Mouse (Mus musculus): ENCODE results near the gene Ndufs2.

Ndufs2 gene

DNA sequence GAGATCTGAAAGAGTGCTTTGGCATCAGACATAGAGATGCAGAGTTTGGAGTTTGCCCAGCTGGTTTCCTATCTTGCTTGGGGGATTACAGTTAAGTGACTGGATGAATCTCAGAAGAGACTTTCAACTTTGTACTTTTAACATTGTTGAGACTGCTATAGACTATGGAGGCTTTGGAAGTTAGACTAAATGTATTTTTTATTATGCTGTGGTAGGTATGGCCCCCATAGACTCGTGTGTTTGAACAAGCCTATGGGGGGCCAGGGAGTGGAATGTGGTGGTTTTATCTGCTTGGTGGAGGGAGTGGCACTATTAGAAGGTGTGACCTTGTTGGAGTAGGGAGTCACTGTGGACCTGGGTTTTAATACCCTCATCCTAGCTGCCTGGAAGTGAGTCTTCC, 51.7 kb downstream of the Ndufs2 start:
- DNase-seq (ENCODE audit: low read depth, low spot score), result no peak

DNA sequence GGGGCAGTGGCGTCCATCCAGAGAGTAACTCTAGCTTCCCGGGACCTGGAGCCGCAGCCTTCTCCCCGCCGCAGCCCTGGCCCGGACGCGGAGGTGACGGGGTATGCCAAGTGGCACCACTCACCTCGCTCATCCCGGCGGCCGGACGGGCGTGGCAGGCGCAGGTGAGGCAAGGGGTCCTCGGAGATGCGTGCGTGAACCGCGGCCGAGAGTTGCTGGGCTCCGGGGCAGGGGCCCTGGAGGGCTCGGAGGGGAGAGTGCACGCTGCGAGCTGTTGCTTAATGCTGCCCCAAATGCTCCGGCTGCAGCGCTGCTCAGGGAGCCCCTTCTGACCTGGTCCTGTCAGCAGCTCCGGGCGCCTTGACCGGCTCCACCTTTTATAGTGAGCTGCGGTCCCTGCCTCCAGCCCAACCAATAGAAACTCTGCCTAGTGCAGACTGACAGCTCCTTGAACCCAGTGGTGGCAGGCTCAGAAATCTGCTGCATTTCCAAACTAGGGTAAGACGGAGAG, 55.2 kb downstream of the Ndufs2 start, which contains the start of gene Pcp4l1:
Pcp4l1 (minus strand) TSS at position 382 of the 511 bp plus-strand sequence.
- DNase-seq (ENCODE audit: low read depth, low spot score), result no peak

DNA sequence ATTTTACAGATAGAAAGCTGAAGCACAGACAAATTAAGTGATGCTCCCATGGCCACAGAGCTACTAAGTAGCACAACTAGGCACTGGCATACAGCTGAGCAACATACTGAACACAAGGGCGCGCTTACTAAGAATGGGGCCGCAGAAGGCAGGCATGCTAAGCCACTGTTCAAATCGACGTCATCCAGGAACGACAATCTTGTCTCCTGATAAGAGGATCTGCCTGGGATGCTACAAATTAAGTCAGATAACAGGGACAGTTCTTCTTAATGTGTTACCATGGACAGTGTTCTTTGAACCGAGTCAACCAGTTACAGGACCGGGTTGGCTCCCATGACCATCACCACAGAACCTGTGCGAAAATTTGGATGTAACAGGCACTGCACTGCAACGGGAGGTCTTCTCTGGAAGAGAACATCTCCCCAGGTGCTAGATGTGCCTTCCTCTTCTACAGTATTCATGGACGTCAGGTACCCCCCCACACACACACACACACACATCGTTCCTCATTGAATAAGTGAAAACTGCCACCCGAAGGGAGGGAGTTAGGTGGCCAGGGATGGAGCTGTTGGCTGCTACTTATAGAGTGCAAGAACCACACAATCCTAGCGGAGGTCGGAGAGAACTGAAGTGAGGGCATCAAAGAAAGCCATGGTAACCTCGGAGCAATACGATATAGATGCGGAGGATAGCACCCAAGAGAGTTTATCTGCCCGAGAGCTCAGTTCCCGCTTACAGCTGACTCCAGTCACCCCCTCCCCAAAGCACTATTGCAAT, 56.0 kb downstream of the Ndufs2 start:
- no peak for DNase-seq (ENCODE audit: low read depth, low spot score)

DNA sequence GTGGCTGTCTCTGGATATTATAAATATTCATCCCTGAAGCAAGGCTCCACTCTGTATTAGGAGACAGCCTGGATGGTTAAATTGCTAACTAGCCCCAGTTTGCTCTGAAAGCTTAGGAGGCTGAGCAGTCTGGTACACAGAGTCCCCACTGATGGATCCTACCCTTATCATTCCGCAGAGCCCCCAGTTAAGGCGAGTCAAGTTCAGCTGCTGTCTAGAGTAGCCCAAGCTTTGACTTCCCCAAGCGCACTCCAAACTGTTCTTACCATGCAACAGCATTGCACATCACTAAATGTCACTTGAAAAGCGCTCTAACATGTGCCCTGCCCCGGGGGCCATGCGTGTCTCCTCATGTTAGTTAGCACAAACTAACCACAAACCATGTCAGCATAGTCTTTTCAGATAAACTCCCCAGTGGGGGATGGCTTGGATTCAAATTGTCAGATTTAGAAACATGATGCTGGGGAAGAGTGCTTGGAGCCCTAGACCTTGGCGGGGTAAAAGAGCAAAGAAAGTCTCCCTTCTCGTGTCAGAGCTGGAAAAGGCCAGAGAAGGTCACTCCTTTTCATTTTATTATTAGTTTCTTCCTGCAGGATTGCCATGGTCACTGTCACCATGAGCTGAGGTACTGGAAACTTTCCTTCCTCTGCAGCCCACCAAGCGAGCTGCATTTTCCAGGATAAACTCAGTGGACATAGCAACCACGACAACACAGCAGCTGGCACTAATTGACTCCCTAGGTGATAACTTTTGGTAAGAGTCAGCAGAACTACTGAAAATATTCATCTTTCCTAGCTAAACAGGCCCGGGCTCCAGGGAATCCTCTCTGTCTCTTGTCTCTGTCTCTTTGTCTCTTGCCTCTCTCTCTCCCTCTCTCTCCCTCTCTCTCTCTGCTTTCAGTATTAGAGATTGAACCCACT, 57.0 kb downstream of the Ndufs2 start:
- DNase-seq (ENCODE audit: low read depth, low spot score), result no peak

DNA sequence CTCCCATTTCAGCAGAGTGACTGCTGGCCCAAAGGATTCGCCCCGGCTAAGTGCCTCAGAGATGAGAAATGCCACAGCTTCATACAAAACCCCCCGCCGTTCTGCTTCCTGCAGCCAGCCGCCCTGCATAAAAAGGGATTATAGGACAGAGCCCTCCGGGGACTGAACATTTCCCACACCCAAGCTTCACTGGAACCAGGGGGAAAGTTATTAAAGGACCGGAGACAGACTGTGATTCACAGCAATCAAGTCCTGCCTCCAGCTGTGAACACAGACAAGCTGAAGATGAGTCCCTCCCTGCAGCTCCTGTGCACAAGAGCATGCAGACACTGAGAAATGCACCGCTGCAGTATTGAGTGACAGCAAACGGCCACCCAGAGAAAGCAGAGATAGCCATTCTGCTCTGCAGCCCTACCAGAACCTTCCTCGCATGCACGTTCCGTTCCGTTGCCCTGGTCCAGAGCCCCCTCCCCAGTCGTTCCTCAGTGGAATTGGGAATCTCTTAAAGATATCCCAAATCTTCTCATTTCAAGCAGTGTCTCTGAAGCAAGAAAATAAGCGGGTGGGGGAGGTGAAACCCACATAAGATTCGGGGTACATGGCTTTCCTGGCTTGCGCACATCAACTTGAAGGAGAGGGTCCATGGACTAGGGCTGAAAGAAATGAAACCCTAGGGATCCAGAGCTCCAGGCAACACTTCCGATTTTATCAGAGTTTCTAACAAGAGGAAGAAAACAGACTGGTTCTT, 57.9 kb downstream of the Ndufs2 start:
- no peak for DNase-seq (ENCODE audit: low read depth, low spot score)

DNA sequence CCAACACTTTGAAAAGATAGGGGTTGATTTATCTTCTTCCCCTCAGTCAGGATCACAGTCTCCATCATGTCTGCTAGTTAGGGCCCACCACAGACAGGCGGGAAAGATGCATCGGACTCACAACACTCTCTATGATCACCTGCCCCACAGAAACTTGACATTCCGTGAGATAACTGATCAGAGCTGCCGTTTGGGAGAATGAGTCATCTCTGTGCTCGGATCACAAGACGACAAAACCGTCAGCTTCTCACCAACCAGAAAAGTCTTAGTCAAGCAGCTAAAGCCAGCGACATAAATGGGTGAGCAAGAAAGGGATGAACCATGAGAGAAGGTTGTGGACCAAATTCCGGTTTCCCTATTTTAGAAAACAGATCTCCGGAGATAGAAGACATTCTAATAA, 58.9 kb downstream of the Ndufs2 start:
- no peak for DNase-seq (ENCODE audit: low read depth, low spot score)

DNA sequence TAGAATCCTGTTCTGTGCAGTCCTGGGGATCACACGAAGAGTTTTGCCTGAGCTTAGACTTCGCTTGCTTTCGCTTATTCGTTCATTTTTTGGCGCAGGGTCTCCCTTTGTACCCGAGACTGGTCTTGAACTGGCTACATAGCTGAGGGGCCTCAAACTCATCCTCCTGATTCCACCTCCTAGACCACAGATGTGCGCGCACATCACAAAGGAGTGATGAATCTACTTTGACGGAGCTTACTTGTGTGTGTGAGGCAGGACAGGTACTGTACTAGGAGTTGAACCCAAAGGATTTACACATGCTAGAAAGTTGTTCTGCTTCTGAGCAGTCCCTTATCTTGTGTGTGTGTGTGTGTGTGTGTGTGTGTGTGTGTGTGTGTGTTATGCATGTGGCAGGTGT, 60.4 kb downstream of the Ndufs2 start:
- DNase-seq (ENCODE audit: low read depth, low spot score), result no peak

DNA sequence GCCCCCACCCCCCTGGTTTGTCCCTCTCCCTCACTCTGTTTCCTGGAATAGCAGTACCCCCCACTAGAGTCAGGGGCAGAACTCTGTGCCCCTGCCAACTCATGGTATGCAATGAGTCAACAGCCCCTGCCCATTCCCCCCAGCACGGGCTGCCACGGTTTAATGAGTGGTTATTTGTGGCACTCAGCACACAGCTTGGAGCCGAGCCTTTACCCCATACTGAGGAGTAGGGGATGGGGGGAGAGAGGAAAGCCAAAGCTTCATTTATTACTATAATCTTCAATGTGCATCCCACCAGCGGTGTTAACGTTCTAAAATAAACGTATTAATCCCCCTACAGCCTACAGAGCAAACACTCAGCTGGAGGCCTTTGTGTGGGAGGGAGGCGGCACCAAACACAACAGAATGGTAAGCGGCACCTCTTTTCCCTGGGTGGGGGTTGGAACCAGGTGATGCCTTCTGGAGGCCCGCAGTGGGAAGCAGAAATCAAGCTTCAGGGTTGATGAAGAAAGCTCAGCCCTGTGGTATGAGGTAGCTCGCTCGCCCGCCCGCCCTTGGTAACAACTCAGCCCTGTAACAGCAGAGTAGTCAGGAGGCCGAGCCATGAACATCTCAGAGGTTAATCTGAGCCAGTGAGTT, 61.6 kb downstream of the Ndufs2 start:
- no peak for DNase-seq (ENCODE audit: low read depth, low spot score)

DNA sequence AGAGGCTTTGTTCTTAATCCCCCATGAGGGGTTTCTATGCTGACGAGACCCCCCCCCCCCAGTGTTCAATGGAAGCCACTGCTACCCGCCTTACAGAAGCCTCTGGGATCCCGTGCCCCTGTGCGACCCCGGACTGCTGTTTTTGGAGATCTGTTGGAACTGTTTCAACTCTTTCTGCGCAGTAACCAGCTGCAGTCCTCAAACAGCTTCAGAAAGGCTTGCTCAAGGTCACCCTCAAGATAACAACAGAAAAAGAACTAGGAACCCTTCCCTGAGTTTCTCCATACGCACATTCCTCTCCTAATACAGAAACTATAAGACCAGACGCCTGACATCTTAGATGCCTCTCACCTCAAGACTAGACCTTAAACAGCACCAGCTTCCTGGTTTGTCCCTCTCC, 62.1 kb downstream of the Ndufs2 start:
- DNase-seq (ENCODE audit: low read depth, low spot score), result no peak

DNA sequence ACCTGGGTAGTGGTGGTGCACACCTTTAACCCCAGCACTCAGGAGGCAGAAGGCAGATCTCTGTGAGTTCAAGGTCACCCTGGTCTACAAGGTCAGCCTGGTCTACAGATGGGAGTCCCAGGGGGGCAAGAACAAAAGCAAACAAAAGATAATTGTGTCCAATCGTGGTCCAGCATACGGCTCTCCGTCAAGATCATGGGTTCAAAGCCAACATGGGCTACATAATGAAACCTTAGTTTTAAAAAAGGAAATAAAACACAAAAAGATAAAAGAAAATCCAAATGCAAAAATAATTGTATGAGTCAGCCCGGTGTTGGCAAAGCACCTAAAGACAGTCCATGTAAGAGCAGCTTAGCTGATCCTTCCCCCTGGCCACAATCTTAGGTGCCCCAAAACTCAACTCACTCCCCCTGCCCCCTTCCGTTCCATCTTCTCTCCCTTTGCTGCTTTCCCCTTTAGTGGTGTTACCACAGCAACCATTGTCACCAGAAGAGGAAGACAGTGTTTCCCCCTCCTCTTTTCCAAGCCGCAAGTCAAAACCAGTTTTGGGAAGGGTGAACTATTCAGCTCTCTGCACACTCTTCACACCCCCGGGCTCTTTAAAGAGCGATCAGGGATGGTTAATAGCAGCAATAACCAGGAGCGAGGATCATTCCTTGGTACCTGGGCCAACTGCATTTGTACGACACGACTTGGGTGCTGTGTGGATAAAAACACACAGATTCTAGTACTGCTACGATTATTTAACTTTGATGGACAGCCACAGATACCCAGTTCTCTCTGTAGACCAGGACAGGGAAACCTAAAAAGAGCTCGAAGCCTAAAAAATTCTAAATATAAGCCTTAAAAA, 63.1 kb downstream of the Ndufs2 start:
- DNase-seq (ENCODE audit: low read depth, low spot score), result no peak

DNA sequence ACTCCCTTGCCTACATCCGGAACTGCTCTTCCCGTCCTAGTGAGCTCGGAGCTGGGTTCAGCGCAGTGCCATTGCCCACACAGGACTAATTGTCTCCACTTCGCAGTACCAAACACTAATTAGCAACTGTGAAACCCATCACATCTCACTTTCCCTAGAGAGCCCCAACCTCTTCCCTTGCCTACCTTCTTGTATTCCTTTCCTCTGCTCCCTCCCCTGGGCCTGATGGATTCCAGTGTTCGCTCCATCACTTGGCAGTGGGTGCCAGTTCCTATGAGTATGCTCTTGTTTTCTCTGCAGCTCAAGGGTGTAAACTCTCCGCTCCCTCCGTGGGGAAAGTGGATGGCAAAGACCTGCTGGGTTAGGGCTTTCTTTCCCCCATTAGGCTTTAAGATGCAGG, 65.5 kb downstream of the Ndufs2 start:
- no peak for DNase-seq (ENCODE audit: low read depth, low spot score)

Measured in 3T3-L1 (cell line).